Mouse (Mus musculus) lung, embryonic 14.5 days (tissue): ENCODE results near the gene Uqcrfs1. TPM values are rescaled to one million over a fixed set of nuclear protein-coding genes. Genes with fewer than 3 reads are reported as not detected.

Source experiments
- ATAC-seq: fragments of 200-750 bp; cut with Nextera tagmentation; 2 replicates; pipeline ENCODE4 v1.8.0; 2017; ENCODE audit warnings: mild to moderate bottlenecking, moderate TSS enrichment, moderate library complexity; ENCODE audit not compliant: insufficient read depth
- DNase-seq: peaks from one replicate; pipeline ENCODE4 v3.0.0-alpha.2; 2015
- H3K27ac ChIP-seq: fragments of 300-500 bp; sonication (generic); 2 replicates; pipeline ENCODE4 v1.5.1; 2014; ENCODE audit warnings: low read depth, mild to moderate bottlenecking, moderate library complexity
- H3K27me3 ChIP-seq: fragments of 300-500 bp; sonication (generic); 2 replicates; pipeline ENCODE4 v1.6.1; 2014; ENCODE audit warnings: low read length, control low read depth; ENCODE audit not compliant: insufficient read depth
- H3K36me3 ChIP-seq: fragments of 300-500 bp; sonication (generic); 2 replicates; pipeline ENCODE4 v1.6.1; 2014; ENCODE audit warnings: control low read depth; ENCODE audit not compliant: insufficient read depth
- H3K4me1 ChIP-seq: fragments of 300-500 bp; sonication (generic); 2 replicates; pipeline ENCODE4 v1.6.1; 2014; ENCODE audit warnings: antibody characterized with exemption, control low read depth; ENCODE audit not compliant: insufficient read depth
- H3K4me2 ChIP-seq: fragments of 300-500 bp; sonication (generic); 2 replicates; pipeline ENCODE4 v1.6.1; 2014; ENCODE audit warnings: mild to moderate bottlenecking
- H3K4me3 ChIP-seq: fragments of 300-500 bp; sonication (generic); 2 replicates; pipeline ENCODE4 v1.5.1; 2014; ENCODE audit warnings: low read depth, low read length
- H3K9ac ChIP-seq: fragments of 300-500 bp; sonication (generic); 2 replicates; pipeline ENCODE4 v1.6.1; 2014
- H3K9me3 ChIP-seq: fragments of 300-500 bp; sonication (generic); 2 replicates; pipeline ENCODE4 v1.6.1; 2016; ENCODE audit warnings: low read depth, low read length, control low read depth
- CTCF ChIP-seq: IDR thresholded peaks from 2 replicates; pipeline ENCODE4 v1.5.1; 2016; ENCODE audit warnings: antibody characterized with exemption, low read depth
- WGBS: fragments of 180-500 bp; shearing (Covaris S2); extraction: QIAGEN DNeasy Blood & Tissue Kit; methylation state at CpG from one replicate; pipeline ENCODE4 v1.1.7; 2014; 5-methylcytosine and 5-hydroxymethylcytosine counted together
- polyA plus RNA-seq: library from polyadenylated mRNA; unstranded; fragments of >200 nt; fragmentation: Nextera tagmentation; extraction: Ambion mirVana; gene quantifications from 2 replicates; pipeline ENCODE4 v1.2.1, GENCODE M21; 2014

Gene Uqcrfs1
- polyA plus RNA-seq, 1 experiment from 2014 or later: 200 TPM

GRCm38 (mm10) chr13:30567571-30567970 is 22.4 kb upstream of the Uqcrfs1 start:
- no peaks in the 10 kb centered on the region for H3K27me3 ChIP-seq
- no peak overlapping the region for H3K4me3 ChIP-seq
- no peak overlapping the region for H3K9ac ChIP-seq
- H3K36me3 ChIP-seq: no peaks in the 10 kb centered on the region
- TF ChIP-seq CTCF: no peak
- peak; percentile 78 for DNase-seq
- no peaks in the 10 kb centered on the region for H3K9me3 ChIP-seq
- H3K27ac ChIP-seq: no peak overlapping the region
- no peaks in the 10 kb centered on the region for H3K4me1 ChIP-seq
- peak; percentile 94 for ATAC-seq
- 59% methylated on average over 6 of the region's 7 CpGs for WGBS
- H3K4me2 ChIP-seq: no peak overlapping the region

GRCm38 (mm10) chr13:30566767-30567166 is 21.6 kb upstream of the Uqcrfs1 start:
- DNase-seq (peak; percentile 81), ATAC-seq (0 out of 2 replicates have a peak, but pooled peaks have one; percentile 64)
- 58% methylated on average over 8 of the region's 8 CpGs for WGBS

GRCm38 (mm10) chr13:30560603-30561002 is 15.4 kb upstream of the Uqcrfs1 start:
- H3K4me1 ChIP-seq: no peaks in the 10 kb centered on the region
- H3K27me3 ChIP-seq: no peaks in the 10 kb centered on the region
- H3K36me3 ChIP-seq: no peaks in the 10 kb centered on the region
- ATAC-seq (no peak), DNase-seq (no peak)
- no peaks in the 10 kb centered on the region for H3K9me3 ChIP-seq
- H3K4me2 ChIP-seq: no peak overlapping the region
- H3K27ac ChIP-seq: no peak overlapping the region
- WGBS: 74% methylated on average over 1 of the region's 1 CpGs
- H3K4me3 ChIP-seq: no peak overlapping the region
- TF ChIP-seq CTCF: no peak
- no peak overlapping the region for H3K9ac ChIP-seq

More at GRCm38 (mm10) chr13:30566767-30567166, 21.6 kb upstream of the Uqcrfs1 start:
- no peak overlapping the region for H3K4me3 ChIP-seq
- no peak overlapping the region for H3K9ac ChIP-seq
- H3K4me1 ChIP-seq: no peaks in the 10 kb centered on the region
- H3K27ac ChIP-seq: no peak overlapping the region
- H3K36me3 ChIP-seq: no peaks in the 10 kb centered on the region
- H3K9me3 ChIP-seq: no peaks in the 10 kb centered on the region
- TF ChIP-seq CTCF: peak; percentile 75
- no peaks in the 10 kb centered on the region for H3K27me3 ChIP-seq
- H3K4me2 ChIP-seq: no peak overlapping the region

GRCm38 (mm10) chr13:30560052-30560451 is 14.9 kb upstream of the Uqcrfs1 start:
- no peak overlapping the region for H3K27ac ChIP-seq
- H3K9me3 ChIP-seq: no peaks in the 10 kb centered on the region
- H3K4me2 ChIP-seq: no peak overlapping the region
- H3K9ac ChIP-seq: no peak overlapping the region
- no peaks in the 10 kb centered on the region for H3K36me3 ChIP-seq
- TF ChIP-seq CTCF: no peak
- H3K27me3 ChIP-seq: no peaks in the 10 kb centered on the region
- DNase-seq (no peak), ATAC-seq (no peak)
- no peak overlapping the region for H3K4me3 ChIP-seq
- no peaks in the 10 kb centered on the region for H3K4me1 ChIP-seq
- WGBS: 83% methylated on average over 5 of the region's 5 CpGs

- Histone ChIP-seq H3K9me3 (no peaks in the 10 kb centered on the region), H3K27ac (no peak overlapping the region), H3K4me1 (no peaks in the 10 kb centered on the region), H3K9ac (no peak overlapping the region), H3K36me3 (no peaks in the 10 kb centered on the region), H3K4me2 (no peak overlapping the region), H3K4me3 (no peak overlapping the region), H3K27me3 (no peaks in the 10 kb centered on the region)
- DNase-seq (no peak), ATAC-seq (no peak)
- no peak for TF ChIP-seq CTCF
- WGBS: 69% methylated on average over 2 of the region's 2 CpGs
Measured at GRCm38 (mm10) chr13:30557751-30558150, 12.6 kb upstream of the Uqcrfs1 start.

- Histone ChIP-seq H3K9me3 (no peaks in the 10 kb centered on the region), H3K27me3 (no peaks in the 10 kb centered on the region), H3K4me2 (no peak overlapping the region), H3K4me1 (no peaks in the 10 kb centered on the region), H3K36me3 (no peaks in the 10 kb centered on the region), H3K4me3 (no peak overlapping the region), H3K9ac (no peak overlapping the region), H3K27ac (no peak overlapping the region)
- DNase-seq (peak; percentile 26), ATAC-seq (no peak)
- 27% methylated on average over 5 of the region's 5 CpGs for WGBS
- peak; percentile 45 for TF ChIP-seq CTCF
Measured at GRCm38 (mm10) chr13:30553051-30553587, 8.0 kb upstream of the Uqcrfs1 start.

- Histone ChIP-seq H3K9me3 (no peaks in the 10 kb centered on the region), H3K4me3 (no peak overlapping the region), H3K9ac (no peak overlapping the region), H3K36me3 (no peaks in the 10 kb centered on the region), H3K27ac (no peak overlapping the region; the same call in 1 of the 2 replicates), H3K27me3 (no peaks in the 10 kb centered on the region), H3K4me1 (0 out of 2 replicates have a peak, but pooled peaks cover 2% of the 10 kb centered on the region), H3K4me2 (no peak overlapping the region)
- ATAC-seq: no peak
- no peak for TF ChIP-seq CTCF
- DNase-seq: no peak
- 61% methylated on average over 5 of the region's 5 CpGs for WGBS
Measured at GRCm38 (mm10) chr13:30549339-30549738, 4.2 kb upstream of the Uqcrfs1 start.

- 12% methylated on average over 2 of the region's 2 CpGs for WGBS
Measured at GRCm38 (mm10) chr13:30548835-30549234, 3.7 kb upstream of the Uqcrfs1 start.

More at GRCm38 (mm10) chr13:30548835-30549234, 3.7 kb upstream of the Uqcrfs1 start:
- Histone ChIP-seq H3K4me1 (peaks cover 2% of the 10 kb centered on the region; the same call in 1 of the 2 replicates), H3K9me3 (no peaks in the 10 kb centered on the region), H3K27me3 (no peaks in the 10 kb centered on the region), H3K36me3 (no peaks in the 10 kb centered on the region), H3K27ac (no peak overlapping the region), H3K4me3 (no peak overlapping the region), H3K4me2 (no peak overlapping the region), H3K9ac (no peak overlapping the region)
- DNase-seq (peak; percentile 94), ATAC-seq (peak; percentile 28; the same call in 1 of the 2 replicates)
- TF ChIP-seq CTCF: peak; percentile 98
